Mouse (Mus musculus) splenic B cell, adult 2 months (primary cell): Measurements from ENCODE around the gene Prkce.

Source experiments
- DNase-seq: peaks from one replicate; pipeline ENCODE4 v3.0.0-alpha.2; 2011; ENCODE audit warnings: low read depth, low spot score
- H3K27me3 ChIP-seq: 2 replicates; pipeline ENCODE4 v1.6.1; 2012; ENCODE audit warnings: mild to moderate bottlenecking, low read length, moderate library complexity, mixed read lengths; ENCODE audit not compliant: control insufficient read depth, poor library complexity, insufficient read depth, severe bottlenecking
- H3K36me3 ChIP-seq: 2 replicates; pipeline ENCODE4 v1.6.1; 2012; ENCODE audit warnings: mild to moderate bottlenecking, low read length, moderate library complexity, mixed read lengths; ENCODE audit not compliant: control insufficient read depth, poor library complexity, insufficient read depth, severe bottlenecking

The Prkce gene

GRCm38 (mm10) chr17:86592991-86593586 is 425.5 kb downstream of the Prkce start:
- Histone ChIP-seq H3K36me3 (peaks cover 8% of the 10 kb centered on the region; the same call in 1 of the 2 replicates), H3K27me3 (no peaks in the 10 kb centered on the region)
- DNase-seq = no peak

GRCm38 (mm10) chr17:86595526-86595925 is 427.9 kb downstream of the Prkce start:
- H3K27me3 ChIP-seq = no peaks in the 10 kb centered on the region
- no peak for DNase-seq

GRCm38 (mm10) chr17:86601116-86601515 is 433.5 kb downstream of the Prkce start:
- H3K36me3 ChIP-seq = no peaks in the 10 kb centered on the region; the same call in 1 of the 2 replicates
- no peak for DNase-seq
- no peaks in the 10 kb centered on the region for H3K27me3 ChIP-seq

More at GRCm38 (mm10) chr17:86595526-86595925, 427.9 kb downstream of the Prkce start:
- H3K36me3 ChIP-seq = peaks cover 6% of the 10 kb centered on the region; the same call in 1 of the 2 replicates

GRCm38 (mm10) chr17:86601901-86602300 is 434.3 kb downstream of the Prkce start:
- H3K36me3 ChIP-seq = no peaks in the 10 kb centered on the region; the same call in 1 of the 2 replicates
- no peak for DNase-seq
- no peaks in the 10 kb centered on the region for H3K27me3 ChIP-seq

DNA sequence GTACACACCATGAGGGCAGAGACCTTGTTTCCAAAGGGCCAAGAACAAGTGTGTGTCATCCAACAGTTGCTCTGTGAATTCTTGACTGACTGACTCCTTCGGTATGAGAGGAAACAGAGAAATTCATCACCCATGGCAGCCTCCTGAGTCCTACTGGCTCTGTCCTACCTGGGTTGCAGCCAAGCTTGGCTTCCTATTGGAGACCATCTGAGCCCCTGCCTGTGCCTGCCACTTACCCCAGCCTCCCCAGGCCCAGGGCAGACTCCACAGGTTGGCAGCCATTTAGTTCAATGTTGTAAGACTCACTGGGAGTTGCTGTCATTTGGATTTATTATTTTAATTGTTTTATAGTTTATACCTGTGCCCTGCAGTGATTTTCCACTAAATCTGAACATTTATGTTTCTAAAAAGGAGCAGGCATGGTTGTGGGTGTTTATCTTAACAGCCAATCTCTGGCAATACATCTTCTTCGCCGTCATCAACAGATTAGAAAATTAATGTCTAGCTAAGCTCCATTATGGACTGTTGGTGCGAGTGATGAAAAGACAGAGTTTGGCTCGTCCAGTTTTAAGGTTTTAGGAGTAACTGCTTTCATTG is 436.4 kb downstream of the Prkce start:
- H3K36me3 ChIP-seq = no peaks in the 10 kb centered on the region; the same call in 1 of the 2 replicates

DNA sequence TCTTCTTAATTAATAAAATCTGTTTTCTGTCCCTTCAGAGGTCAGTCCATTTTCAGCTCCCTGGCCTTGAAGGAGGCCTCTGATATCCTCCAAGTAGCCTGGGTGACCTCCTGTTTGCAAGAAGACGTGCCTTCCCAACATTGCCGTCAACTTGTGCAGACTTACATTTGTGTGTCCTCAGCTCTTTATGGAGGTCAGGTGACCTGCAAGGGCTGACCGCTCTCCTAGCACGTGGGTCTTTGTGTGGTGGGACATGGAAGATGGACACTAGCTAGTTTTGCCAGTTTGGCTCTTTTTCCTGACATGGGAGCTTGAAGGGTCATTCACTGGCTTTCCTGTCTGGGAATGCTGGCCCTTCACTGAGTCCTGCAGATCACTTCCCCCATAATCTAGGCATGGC is 440.4 kb downstream of the Prkce start:
- Histone ChIP-seq H3K36me3 (no peaks in the 10 kb centered on the region), H3K27me3 (no peaks in the 10 kb centered on the region)
- no peak for DNase-seq

More for the DNA sequence above, 436.4 kb downstream of the Prkce start:
- no peak for DNase-seq
- no peaks in the 10 kb centered on the region for H3K27me3 ChIP-seq

DNA sequence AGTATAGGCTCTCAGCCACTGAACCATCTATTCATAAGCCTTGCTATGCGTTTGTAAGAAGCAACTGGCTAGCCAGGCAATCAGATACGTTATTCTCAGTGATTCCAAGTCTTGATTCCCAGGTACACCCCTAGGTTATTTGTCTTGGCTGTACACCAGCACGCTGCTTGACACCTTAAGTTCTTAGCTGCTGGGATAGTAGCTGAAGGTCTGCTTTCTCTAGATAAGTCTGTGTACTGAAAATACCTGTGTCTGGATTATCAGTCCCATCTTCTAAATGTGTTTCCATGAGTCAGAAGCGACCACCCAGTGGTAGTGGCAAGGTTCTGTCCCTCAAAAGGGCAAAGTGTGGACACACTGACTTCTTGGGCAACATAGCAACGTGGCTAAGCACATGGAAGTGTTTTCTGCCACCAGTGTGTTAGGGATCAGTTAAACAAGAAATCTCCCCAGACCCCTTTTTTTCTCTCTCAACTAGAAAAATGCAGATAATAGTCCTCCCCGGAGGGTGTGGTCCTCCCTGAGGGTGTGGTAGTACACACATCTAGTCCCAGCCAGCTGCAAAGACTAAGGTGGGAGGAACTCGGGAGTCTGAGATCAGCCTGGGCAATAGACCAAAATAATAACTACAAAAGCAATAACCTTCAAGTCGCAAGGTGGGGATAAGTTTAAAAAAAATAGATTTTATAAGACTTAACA is 442.8 kb downstream of the Prkce start:
- no peaks in the 10 kb centered on the region for H3K36me3 ChIP-seq
- DNase-seq = no peak

GRCm38 (mm10) chr17:86611772-86612171 is 444.2 kb downstream of the Prkce start:
- no peaks in the 10 kb centered on the region for H3K27me3 ChIP-seq
- no peaks in the 10 kb centered on the region for H3K36me3 ChIP-seq
- no peak for DNase-seq

More for the DNA sequence above, 442.8 kb downstream of the Prkce start:
- H3K27me3 ChIP-seq = no peaks in the 10 kb centered on the region

DNA sequence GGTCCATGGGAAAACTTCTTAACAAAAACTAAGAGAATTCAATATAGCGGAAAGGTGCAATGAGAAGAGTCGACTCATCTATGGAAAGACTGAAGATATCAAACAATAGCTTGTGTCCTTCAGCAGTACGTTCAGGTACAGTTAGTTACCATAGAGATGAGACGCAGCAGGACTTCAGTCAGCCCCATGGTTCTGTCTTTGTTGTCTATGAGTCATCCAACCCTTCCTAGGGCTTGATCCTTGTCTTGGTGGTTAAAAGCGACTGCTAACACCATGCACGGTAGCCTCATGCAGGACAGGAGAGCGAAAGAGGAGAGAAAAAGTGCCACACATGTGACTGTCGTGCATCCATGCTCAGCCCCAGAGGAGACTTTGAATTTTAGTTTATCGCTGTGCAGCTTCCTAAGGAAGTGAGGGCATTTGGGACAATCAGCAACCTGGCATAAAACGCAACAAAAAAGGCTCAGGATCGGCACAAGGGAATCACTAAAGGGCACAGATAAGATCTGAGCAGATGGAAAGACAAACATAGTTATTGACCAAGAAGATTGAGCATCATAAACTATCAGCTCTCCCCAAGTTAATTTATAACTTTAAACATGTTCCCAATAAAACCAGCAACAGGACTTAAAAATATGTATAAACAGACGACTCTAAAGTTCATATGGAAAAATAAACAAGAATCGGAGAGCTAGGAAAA is 448.2 kb downstream of the Prkce start:
- Histone ChIP-seq H3K27me3 (no peaks in the 10 kb centered on the region), H3K36me3 (no peaks in the 10 kb centered on the region; the same call in 1 of the 2 replicates)
- DNase-seq = no peak

DNA sequence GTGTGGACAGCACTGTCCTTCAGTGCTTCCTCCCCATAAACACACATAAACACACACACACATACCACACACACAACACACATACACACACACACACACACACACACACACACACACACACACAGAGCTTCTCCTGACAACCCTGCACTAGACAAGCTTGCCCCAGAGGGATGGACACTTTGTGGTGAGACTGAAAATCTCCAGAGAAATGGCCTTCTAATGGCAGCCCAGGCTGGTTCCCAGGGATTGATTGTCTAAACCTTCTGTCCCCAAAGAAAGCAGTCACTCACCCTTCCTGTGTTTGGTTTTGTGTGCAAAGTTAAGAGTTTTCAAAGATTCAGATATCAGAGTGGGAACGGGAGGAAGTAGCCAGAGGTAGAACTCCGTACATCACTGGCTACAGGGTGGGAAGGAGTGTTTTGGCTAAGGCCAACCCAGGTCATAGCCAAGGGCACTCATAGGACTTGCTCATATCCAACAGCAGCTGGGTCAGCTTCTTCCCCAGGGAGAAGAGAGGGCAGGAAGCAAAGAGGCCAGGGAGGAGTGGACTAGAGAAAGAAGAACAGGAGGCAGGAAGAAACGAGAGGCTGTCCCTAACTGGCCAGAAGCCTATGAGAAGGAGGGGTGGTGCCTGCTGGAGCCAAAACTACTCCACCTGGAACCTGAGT is 450.1 kb downstream of the Prkce start:
- DNase-seq = no peak
- Histone ChIP-seq H3K27me3 (no peaks in the 10 kb centered on the region), H3K36me3 (no peaks in the 10 kb centered on the region; the same call in 1 of the 2 replicates)

- no peak for DNase-seq
Measured at GRCm38 (mm10) chr17:86618431-86618861, 450.9 kb downstream of the Prkce start.

DNA sequence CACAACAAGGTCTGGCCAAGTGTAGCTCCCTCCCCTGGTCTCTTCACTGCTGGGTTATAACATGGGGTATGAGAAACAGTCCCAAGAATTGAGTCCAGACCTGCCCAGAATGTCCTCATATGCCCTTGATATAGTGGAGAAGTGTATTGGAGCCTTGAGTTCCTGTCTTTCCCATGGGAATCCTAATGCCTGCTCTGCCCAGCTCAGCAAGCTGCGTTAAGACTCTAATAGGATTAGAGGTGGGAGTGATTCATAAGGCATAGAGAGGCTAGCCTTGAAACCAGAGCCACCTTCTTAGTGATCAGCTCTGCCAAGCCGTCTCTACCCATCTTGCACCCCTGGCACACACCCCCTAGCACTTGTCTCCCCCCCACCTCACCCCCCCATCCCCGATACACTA is 455.3 kb downstream of the Prkce start:
- Histone ChIP-seq H3K36me3 (peaks cover 1% of the 10 kb centered on the region), H3K27me3 (no peaks in the 10 kb centered on the region)
- no peak for DNase-seq

More at GRCm38 (mm10) chr17:86618431-86618861, 450.9 kb downstream of the Prkce start:
- no peaks in the 10 kb centered on the region for H3K27me3 ChIP-seq
- no peaks in the 10 kb centered on the region; the same call in 1 of the 2 replicates for H3K36me3 ChIP-seq

GRCm38 (mm10) chr17:86626523-86626922 is 458.9 kb downstream of the Prkce start:
- Histone ChIP-seq H3K27me3 (no peaks in the 10 kb centered on the region), H3K36me3 (peaks cover 5% of the 10 kb centered on the region)
- no peak for DNase-seq

- DNase-seq = no peak
- peaks cover 3% of the 10 kb centered on the region for H3K36me3 ChIP-seq
- no peaks in the 10 kb centered on the region for H3K27me3 ChIP-seq
Measured at GRCm38 (mm10) chr17:86633131-86633530, 465.5 kb downstream of the Prkce start.
